Mouse (Mus musculus) lung, adult 2 months (tissue): ENCODE results near the gene Olfr1393.
"Not testable (repeated sequence)": the region's sequence is repeated elsewhere in the genome, so short reads cannot be mapped to it uniquely, and the experiment has no call there.

Source experiments
- CTCF ChIP-seq: fragments of 200-500 bp; IDR thresholded peaks from 2 replicates; pipeline ENCODE4 v1.5.1; 2011; ENCODE audit warnings: mild to moderate bottlenecking, low read length, control low read depth; ENCODE audit not compliant: insufficient read depth
- POLR2A ChIP-seq: fragments of 200-500 bp; IDR thresholded peaks from 2 replicates; pipeline ENCODE4 v1.6.1; 2011; ENCODE audit warnings: low read depth, mild to moderate bottlenecking, control low read depth, low read length, borderline replicate concordance; ENCODE audit errors: extremely low read depth

GRCm38 (mm10) chr11:49284982-49285381 is 6.9 kb downstream of the Olfr1393 start, which contains the start of gene Olfr1392:
- TF ChIP-seq CTCF, POLR2A: not testable (repeated sequence)
